Comparison of ENCODE assay signal across 9 mouse cellular contexts in genomic region chr5:92987891-92988768, GRCm38 (mm10). TPM values are rescaled to one million over a fixed set of nuclear protein-coding genes. Genes with fewer than 3 reads are reported as not detected.
A peak's percentile ranks its signal among the peaks of the same experiment; 100 is the strongest.
DNase-seq lines count a peak whose midpoint lies in the region; ATAC-seq and TF ChIP-seq lines count a peak whose summit lies in the region.
"Had no signal": no experiment of that assay in that cellular context is flagged by ENCODE, and none has a peak within 500 bp of the region (broad histone marks: within the 10 kb centered on the region; RNA-seq: fewer than 3 reads in every experiment).

No protein-coding gene starts in this region.

- H3K9me3 ChIP-seq in heart, embryonic 10.5 days, result no peaks in the 10 kb centered on the region
- H3K9me3 ChIP-seq in ES-Bruce4 (replicated peaks; ENCODE audit: control insufficient read depth, insufficient read depth, low read length, poor library complexity, severe bottlenecking), result no peaks in the 10 kb centered on the region
- no peaks in the 10 kb centered on the region for H3K9me3 ChIP-seq in forebrain, postnatal 0 days (ENCODE audit: low read length)
- H3K9me3 ChIP-seq in midbrain, embryonic 11.5 days (ENCODE audit: control insufficient read depth, low read length), result no peaks in the 10 kb centered on the region
- no peaks in the 10 kb centered on the region for H3K9me3 ChIP-seq in heart, embryonic 11.5 days (replicated peaks; ENCODE audit: control insufficient read depth, low read length)
- H3K9me3 ChIP-seq: liver, embryonic 15.5 days had no signal

- peak overlapping the region; percentile 65 for H3K27ac ChIP-seq in heart, embryonic 10.5 days
- peak overlapping the region; percentile 75 for H3K27ac ChIP-seq in ES-Bruce4 (ENCODE audit: insufficient read depth, low read length)
- H3K27ac ChIP-seq in forebrain, postnatal 0 days (ENCODE audit: low read depth, low read length), result no peak overlapping the region
- H3K27ac ChIP-seq in midbrain, embryonic 11.5 days (ENCODE audit: low read depth, low read length), result peak overlapping the region; percentile 48; the same call in 1 of the 2 replicates
- H3K27ac ChIP-seq in heart, embryonic 11.5 days (ENCODE audit: low read depth, low read length), result no peak overlapping the region
- H3K27ac ChIP-seq: liver, embryonic 15.5 days had no signal

- TF ChIP-seq EP300 in ES-Bruce4 (IDR thresholded peaks at IDR 0.05; ENCODE audit: insufficient read depth, low read depth, low read length), result no peak

- H3K27me3 ChIP-seq in heart, embryonic 10.5 days (ENCODE audit: insufficient read depth, poor library complexity, severe bottlenecking), result no peaks in the 10 kb centered on the region
- no peaks in the 10 kb centered on the region for H3K27me3 ChIP-seq in ES-Bruce4 (ENCODE audit: control insufficient read depth, insufficient read depth, low read length, poor library complexity, severe bottlenecking)
- H3K27me3 ChIP-seq in forebrain, postnatal 0 days (ENCODE audit: insufficient read depth, low read length), result no peaks in the 10 kb centered on the region
- H3K27me3 ChIP-seq in midbrain, embryonic 11.5 days (ENCODE audit: control insufficient read depth, insufficient read depth, low read length), result no peaks in the 10 kb centered on the region
- no peaks in the 10 kb centered on the region for H3K27me3 ChIP-seq in heart, embryonic 11.5 days (ENCODE audit: control insufficient read depth, insufficient read depth, low read length)
- H3K27me3 ChIP-seq: liver, embryonic 15.5 days had no signal

- H3K9ac ChIP-seq in ES-Bruce4 (ENCODE audit: low read depth, poor library complexity, severe bottlenecking), result peak overlapping the region; percentile 6
- no peak overlapping the region for H3K9ac ChIP-seq in forebrain, postnatal 0 days
- H3K9ac ChIP-seq in midbrain, embryonic 11.5 days (ENCODE audit: low read length), result peak overlapping the region; percentile 6; the same call in 1 of the 2 replicates
- no peak overlapping the region for H3K9ac ChIP-seq in heart, embryonic 11.5 days (ENCODE audit: low read depth, low read length)
- H3K9ac ChIP-seq: liver, embryonic 15.5 days had no signal

- H3K4me3 ChIP-seq in heart, embryonic 10.5 days, result no peak overlapping the region
- peak overlapping the region; percentile 19 for H3K4me3 ChIP-seq in ES-Bruce4 (ENCODE audit: low read depth, low read length)
- no peak overlapping the region for H3K4me3 ChIP-seq in forebrain, postnatal 0 days (ENCODE audit: low read depth, low read length)
- no peak overlapping the region for H3K4me3 ChIP-seq in midbrain, embryonic 11.5 days (ENCODE audit: low read depth, low read length)
- H3K4me3 ChIP-seq in heart, embryonic 11.5 days (ENCODE audit: low read depth, low read length), result no peak overlapping the region
- H3K4me3 ChIP-seq: liver, embryonic 15.5 days had no signal

- H3K36me3 ChIP-seq in heart, embryonic 10.5 days, result no peaks in the 10 kb centered on the region
- H3K36me3 ChIP-seq in ES-Bruce4 (ENCODE audit: control insufficient read depth, insufficient read depth, low read length, poor library complexity, severe bottlenecking), result no peaks in the 10 kb centered on the region
- H3K36me3 ChIP-seq in forebrain, postnatal 0 days (ENCODE audit: insufficient read depth), result no peaks in the 10 kb centered on the region
- H3K36me3 ChIP-seq in midbrain, embryonic 11.5 days (ENCODE audit: control insufficient read depth, insufficient read depth, low read length), result no peaks in the 10 kb centered on the region
- no peaks in the 10 kb centered on the region for H3K36me3 ChIP-seq in heart, embryonic 11.5 days (ENCODE audit: control insufficient read depth, insufficient read depth, low read length)
- H3K36me3 ChIP-seq: liver, embryonic 15.5 days had no signal

- TF ChIP-seq CTCF in ES-Bruce4 (IDR thresholded peaks at IDR 0.05; ENCODE audit: low read depth, low read length), result no peak
- TF ChIP-seq CTCF in forebrain, postnatal 0 days (IDR thresholded peaks at IDR 0.05; ENCODE audit: low read depth), result no peak

- 72% methylated on average over 16 of the region's 16 CpGs for WGBS in heart, embryonic 10.5 days
- 57% methylated on average over 15 of the region's 16 CpGs for WGBS in forebrain, postnatal 0 days
- 61% methylated on average over 16 of the region's 16 CpGs for WGBS in midbrain, embryonic 11.5 days
- WGBS in heart, embryonic 11.5 days (ENCODE audit: insufficient replicate concordance), result 65% methylated on average over 16 of the region's 16 CpGs

- TF ChIP-seq POLR2A in ES-Bruce4 (IDR thresholded peaks at IDR 0.05; ENCODE audit: insufficient read depth, low read length), result no peak

- peaks cover 10% of the 10 kb centered on the region for H3K4me1 ChIP-seq in heart, embryonic 10.5 days
- H3K4me1 ChIP-seq in ES-Bruce4 (ENCODE audit: control insufficient read depth, insufficient read depth, low read length), result peaks cover 8% of the 10 kb centered on the region
- no peaks in the 10 kb centered on the region for H3K4me1 ChIP-seq in forebrain, postnatal 0 days (ENCODE audit: insufficient read depth)
- H3K4me1 ChIP-seq in midbrain, embryonic 11.5 days (ENCODE audit: control insufficient read depth, insufficient read depth, low read length), result peaks cover 3% of the 10 kb centered on the region; the same call in 1 of the 2 replicates
- no peaks in the 10 kb centered on the region for H3K4me1 ChIP-seq in heart, embryonic 11.5 days (ENCODE audit: control insufficient read depth, insufficient read depth, low read length)
- H3K4me1 ChIP-seq: liver, embryonic 15.5 days had no signal

- no peak for DNase-seq in heart, embryonic 10.5 days (ENCODE audit: low spot score)
- no peak for DNase-seq in heart, postnatal 10 days
- DNase-seq in forebrain, postnatal 0 days, result no peak
- peak; percentile 78 for DNase-seq in midbrain, embryonic 11.5 days (ENCODE audit: low spot score, missing footprints)
- DNase-seq in heart, adult 18-20 months, result no peak
- no peak for DNase-seq in cerebellum, postnatal 4 days (ENCODE audit: low spot score in 2 of 2)

- intact Hi-C loops in heart, postnatal 10 days (cut with DNase I), result no loop called here

- ATAC-seq in forebrain, postnatal 0 days, result peak; percentile 38
- no peak; the same call in 1 of the 2 replicates for ATAC-seq in midbrain, embryonic 11.5 days (ENCODE audit: low FRiP score)
- ATAC-seq in heart, embryonic 11.5 days (replicated peaks; ENCODE audit: insufficient number of reproducible peaks, low FRiP score, low TSS enrichment), result no peak

- no peak overlapping the region for H3K4me2 ChIP-seq in forebrain, postnatal 0 days (ENCODE audit: low read depth)
- H3K4me2 ChIP-seq in midbrain, embryonic 11.5 days, result peak overlapping the region; percentile 19; the same call in 1 of the 2 replicates
- H3K4me2 ChIP-seq in heart, embryonic 11.5 days, result no peak overlapping the region
- H3K4me2 ChIP-seq: liver, embryonic 15.5 days had no signal

RNA-seq across cellular contexts. Expression of gene Sowahb, which starts 56.7 kb away (rescaled TPM):
- 0.73 and 1.2 TPM in 2 replicates for polyA plus RNA-seq in heart, embryonic 10.5 days (2016; fragmentation: Nextera tagmentation; extraction: Ambion mirVana)
- total RNA-seq in heart, postnatal 10 days (2021), result under 1 TPM in 1 of 2 experiments, not detected in 1; 0.07 TPM
- 5.3 and 6.5 TPM in 2 replicates for polyA plus RNA-seq in ES-Bruce4 (2011; ENCODE audit: insufficient read depth, insufficient read length, low read depth, missing spikeins)
- total RNA-seq in forebrain, postnatal 0 days (2014; rRNA removed), result 0.10 and 0.46 TPM in 2 replicates
- polyA plus RNA-seq in forebrain, postnatal 0 days (2015; fragmentation: Nextera tagmentation; extraction: Ambion mirVana), result 0.10 and 0.12 TPM in 2 replicates
- polyA plus RNA-seq in midbrain, embryonic 11.5 days (2014; fragmentation: Nextera tagmentation; extraction: Ambion mirVana), result 0.03 and 0.21 TPM in 2 replicates
- polyA plus RNA-seq in heart, embryonic 11.5 days (2014; fragmentation: Nextera tagmentation; extraction: Ambion mirVana), result 0.13 and 0.15 TPM in 2 replicates
- total RNA-seq in heart, adult 18-20 months (2021), result under 1 TPM; 0.07 to 0.08 TPM

Comparison
In these comparisons a context has a peak if more than half of its experiments do, and no peak if none do; other contexts are left out.
1. H3K27ac ChIP-seq: peak in heart, embryonic 10.5 days (single experiment), ES-Bruce4 (single experiment) and midbrain, embryonic 11.5 days (single experiment); none in forebrain, postnatal 0 days (single experiment) and heart, embryonic 11.5 days (single experiment).
2. H3K9ac ChIP-seq: peak in ES-Bruce4 (single experiment) and midbrain, embryonic 11.5 days (single experiment); none in forebrain, postnatal 0 days (single experiment) and heart, embryonic 11.5 days (single experiment).